Mouse (Mus musculus) midbrain, embryonic 12.5 days (tissue): ENCODE measurements around the gene Polh. TPM values are rescaled to one million over a fixed set of nuclear protein-coding genes. Genes with fewer than 3 reads are reported as not detected.

Source experiments
- ATAC-seq: fragments of 200-750 bp; cut with Nextera tagmentation; 2 replicates; pipeline ENCODE4 v1.8.0; 2017; ENCODE audit warnings: low read depth, moderate TSS enrichment, moderate library complexity; ENCODE audit not compliant: low FRiP score
- H3K27ac ChIP-seq: fragments of 300-500 bp; sonication (generic); replicated peaks from 2 replicates; pipeline ENCODE4 v1.5.1; 2016; ENCODE audit warnings: mild to moderate bottlenecking
- H3K27me3 ChIP-seq: fragments of 300-500 bp; sonication (generic); 2 replicates; pipeline ENCODE4 v1.6.1; 2016; ENCODE audit warnings: mild to moderate bottlenecking
- H3K36me3 ChIP-seq: fragments of 300-500 bp; sonication (generic); 2 replicates; pipeline ENCODE4 v1.6.1; 2016
- H3K4me1 ChIP-seq: fragments of 300-500 bp; sonication (generic); 2 replicates; pipeline ENCODE4 v1.6.1; 2016
- H3K4me2 ChIP-seq: fragments of 300-500 bp; sonication (generic); replicated peaks from 2 replicates; pipeline ENCODE4 v1.6.1; 2016; ENCODE audit warnings: mild to moderate bottlenecking, moderate library complexity
- H3K4me3 ChIP-seq: fragments of 300-500 bp; sonication (generic); 2 replicates; pipeline ENCODE4 v1.5.1; 2016; ENCODE audit warnings: mild to moderate bottlenecking
- H3K9ac ChIP-seq: fragments of 300-500 bp; sonication (generic); replicated peaks from 2 replicates; pipeline ENCODE4 v1.6.1; 2016; ENCODE audit warnings: mild to moderate bottlenecking, moderate library complexity
- H3K9me3 ChIP-seq: fragments of 300-500 bp; sonication (generic); 2 replicates; pipeline ENCODE4 v1.6.1; 2016; ENCODE audit warnings: mild to moderate bottlenecking
- WGBS: fragments of 180-500 bp; shearing (Covaris S2); methylation state at CpG from one replicate; pipeline ENCODE4 v1.1.7; 2016; 5-methylcytosine and 5-hydroxymethylcytosine counted together
- polyA plus RNA-seq: library from polyadenylated mRNA; unstranded; fragments of >200 nt; fragmentation: Nextera tagmentation; extraction: Ambion mirVana; gene quantifications from 2 replicates; pipeline ENCODE4 v1.2.1, GENCODE M21; 2016

Polh gene
- polyA plus RNA-seq, 1 experiment from 2014 or later, result 13.2 TPM

- H3K9ac ChIP-seq, result no peak overlapping the region
- H3K4me2 ChIP-seq, result no peak overlapping the region
- 88% methylated on average over 5 of the region's 5 CpGs for WGBS
- H3K4me3 ChIP-seq, result no peak overlapping the region
- H3K36me3 ChIP-seq, result no peaks in the 10 kb centered on the region
- no peak overlapping the region for H3K27ac ChIP-seq
- H3K9me3 ChIP-seq, result no peaks in the 10 kb centered on the region
- H3K27me3 ChIP-seq, result no peaks in the 10 kb centered on the region
- no peak for ATAC-seq
- H3K4me1 ChIP-seq, result peaks cover 17% of the 10 kb centered on the region
Measured at GRCm38 (mm10) chr17:46156680-46157079, 45.8 kb downstream of the Polh start.

- Histone ChIP-seq H3K4me1 (peaks cover 14% of the 10 kb centered on the region), H3K36me3 (peaks cover 4% of the 10 kb centered on the region), H3K9me3 (no peaks in the 10 kb centered on the region), H3K4me2 (no peak overlapping the region), H3K4me3 (no peak overlapping the region), H3K27me3 (no peaks in the 10 kb centered on the region), H3K9ac (no peak overlapping the region), H3K27ac (no peak overlapping the region)
- 93% methylated on average over 3 of the region's 3 CpGs for WGBS
- no peak for ATAC-seq
Measured at GRCm38 (mm10) chr17:46154336-46154735, 48.1 kb downstream of the Polh start.

GRCm38 (mm10) chr17:46152847-46153782 is 49.3 kb downstream of the Polh start, which contains the start of gene Mad2l1bp:
Mad2l1bp (minus strand) TSS chr17:46153553.
- Histone ChIP-seq H3K27me3 (no peaks in the 10 kb centered on the region), H3K4me2 (peak within 1 kb of the TSS; percentile 74), H3K4me1 (peaks cover 14% of the 10 kb centered on the region), H3K36me3 (peaks cover 16% of the 10 kb centered on the region), H3K27ac (peak within 1 kb of the TSS; percentile 9; the same call in 1 of the 2 replicates), H3K9me3 (no peaks in the 10 kb centered on the region), H3K4me3 (peak within 1 kb of the TSS; percentile 66), H3K9ac (peak within 1 kb of the TSS; percentile 78)
- 9% methylated on average over 33 of the region's 33 CpGs for WGBS
- ATAC-seq, result peak; percentile 95

GRCm38 (mm10) chr17:46143578-46144423 is 58.6 kb downstream of the Polh start, which contains the start of gene Rsph9:
Rsph9 (minus strand) TSS chr17:46144216.
- H3K9ac ChIP-seq, result peak within 1 kb of the TSS; percentile 57
- H3K27me3 ChIP-seq, result no peaks in the 10 kb centered on the region; the same call in 1 of the 2 replicates
- peaks cover 32% of the 10 kb centered on the region for H3K36me3 ChIP-seq
- WGBS, result 6% methylated on average over 37 of the region's 37 CpGs
- peak within 1 kb of the TSS; percentile 51 for H3K4me3 ChIP-seq
- ATAC-seq, result peak; percentile 97
- peaks cover 16% of the 10 kb centered on the region for H3K4me1 ChIP-seq
- no peaks in the 10 kb centered on the region for H3K9me3 ChIP-seq
- peak within 1 kb of the TSS; percentile 61 for H3K4me2 ChIP-seq
- H3K27ac ChIP-seq, result no peak within 1 kb of the TSS

GRCm38 (mm10) chr17:46139872-46140271 is 62.6 kb downstream of the Polh start:
- WGBS, result 88% methylated on average over 3 of the region's 3 CpGs

DNA sequence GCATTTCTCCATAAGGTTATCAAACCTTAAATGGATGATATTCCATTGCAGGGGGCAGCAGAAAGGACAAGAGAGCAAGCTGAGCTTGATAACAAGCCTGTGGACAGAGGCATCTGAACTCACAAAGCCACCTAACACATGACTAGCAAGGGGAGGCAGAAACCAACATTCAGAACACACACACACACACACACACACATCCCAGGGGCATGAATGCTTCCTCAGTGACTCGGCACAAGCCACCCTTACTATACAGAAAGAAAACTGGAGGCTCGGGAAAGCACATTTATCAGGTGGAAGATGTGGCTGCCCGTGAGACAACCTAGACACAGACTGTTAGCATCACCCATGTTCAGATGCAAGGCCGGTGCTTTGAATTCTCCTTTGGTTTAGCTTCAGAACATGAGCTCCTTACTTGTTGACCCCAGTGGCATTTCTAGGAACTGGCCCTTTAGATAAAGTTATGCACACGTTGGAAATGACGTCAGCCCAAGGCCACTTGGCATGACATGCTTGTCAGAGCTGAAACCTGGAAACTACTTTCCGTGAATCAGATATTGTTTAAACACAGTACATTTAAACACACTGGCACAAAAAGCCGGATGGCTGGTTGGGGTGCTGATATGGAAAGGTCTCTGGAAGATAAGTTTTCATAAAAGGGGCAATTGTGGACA is 63.7 kb downstream of the Polh start:
- Histone ChIP-seq H3K27ac (no peak overlapping the region), H3K27me3 (no peaks in the 10 kb centered on the region; the same call in 1 of the 2 replicates), H3K4me1 (peaks cover 10% of the 10 kb centered on the region), H3K9me3 (no peaks in the 10 kb centered on the region), H3K9ac (no peak overlapping the region), H3K4me3 (no peak overlapping the region), H3K36me3 (peaks cover 4% of the 10 kb centered on the region), H3K4me2 (no peak overlapping the region)
- no peak for ATAC-seq
- WGBS, result 85% methylated on average over 8 of the region's 8 CpGs

More at GRCm38 (mm10) chr17:46139872-46140271, 62.6 kb downstream of the Polh start:
- Histone ChIP-seq H3K4me1 (peaks cover 16% of the 10 kb centered on the region), H3K27me3 (no peaks in the 10 kb centered on the region; the same call in 1 of the 2 replicates), H3K4me2 (no peak overlapping the region), H3K36me3 (peaks cover 4% of the 10 kb centered on the region), H3K27ac (no peak overlapping the region), H3K9me3 (no peaks in the 10 kb centered on the region), H3K9ac (no peak overlapping the region), H3K4me3 (no peak overlapping the region)
- no peak for ATAC-seq

DNA sequence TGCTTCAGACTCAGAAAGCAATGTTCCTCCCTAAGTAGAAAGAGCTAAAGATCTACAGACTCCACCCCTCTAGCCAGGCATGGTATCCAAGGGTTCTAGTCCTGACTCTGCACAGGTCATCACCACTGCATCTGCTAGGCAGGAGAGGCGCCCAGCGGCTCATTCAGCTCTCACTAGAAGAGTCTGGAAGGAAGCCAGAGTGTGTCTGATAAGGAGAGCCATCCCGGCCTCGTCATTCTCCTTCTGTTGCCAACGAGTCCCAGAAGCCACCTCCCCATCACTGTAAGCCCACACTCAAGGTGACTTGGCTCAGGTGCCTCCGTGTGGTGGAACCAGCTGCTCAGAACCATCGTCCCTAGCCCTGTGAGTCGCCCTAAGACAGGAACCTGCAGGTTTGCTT is 69.6 kb downstream of the Polh start:
- Histone ChIP-seq H3K4me2 (no peak overlapping the region), H3K36me3 (peaks cover 33% of the 10 kb centered on the region), H3K9me3 (no peaks in the 10 kb centered on the region), H3K27me3 (no peaks in the 10 kb centered on the region), H3K9ac (no peak overlapping the region), H3K4me1 (peaks cover 4% of the 10 kb centered on the region), H3K4me3 (no peak overlapping the region), H3K27ac (no peak overlapping the region)
- WGBS, result 84% methylated on average over 8 of the region's 8 CpGs
- ATAC-seq, result no peak

DNA sequence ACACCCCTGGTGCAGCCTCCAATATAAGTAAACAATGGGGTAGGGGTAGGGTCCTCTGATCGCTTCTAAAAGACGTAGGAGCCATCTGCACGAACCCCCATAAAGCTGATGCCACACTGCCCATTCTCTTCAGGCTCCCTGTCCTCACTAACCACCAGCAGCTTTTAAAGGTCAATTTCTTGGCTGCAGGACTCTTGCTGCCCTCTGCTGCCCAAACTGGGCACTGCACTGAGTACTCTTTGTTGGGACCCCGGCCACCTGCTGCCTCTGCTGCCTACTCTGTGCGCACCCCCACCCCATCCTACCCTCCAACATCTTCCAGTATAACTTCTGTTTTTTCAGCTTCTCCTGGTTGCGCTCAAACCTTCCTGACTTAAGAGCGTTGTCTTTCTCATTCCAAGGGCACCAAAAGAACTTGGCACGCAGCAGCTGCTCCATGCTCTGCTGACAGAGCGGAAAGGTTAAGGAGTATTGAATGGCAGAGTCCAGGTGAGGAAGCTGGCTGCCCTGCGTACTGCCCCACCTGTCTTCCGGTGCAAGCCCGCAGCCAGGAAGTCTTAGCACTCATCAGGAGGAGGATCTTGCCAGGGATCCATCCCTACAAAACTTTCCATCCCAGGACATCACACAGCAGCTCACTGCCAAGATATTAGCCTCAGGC is 70.3 kb downstream of the Polh start:
- peaks cover 39% of the 10 kb centered on the region for H3K36me3 ChIP-seq
- no peaks in the 10 kb centered on the region for H3K27me3 ChIP-seq
- H3K4me3 ChIP-seq, result no peak overlapping the region
- ATAC-seq, result peak; percentile 65; the same call in 1 of the 2 replicates
- H3K4me2 ChIP-seq, result no peak overlapping the region
- H3K4me1 ChIP-seq, result peaks cover 4% of the 10 kb centered on the region
- no peak overlapping the region for H3K27ac ChIP-seq
- H3K9ac ChIP-seq, result 0 out of 2 replicates have a peak overlapping the region, but pooled peaks have one; percentile 4
- H3K9me3 ChIP-seq, result no peaks in the 10 kb centered on the region
- 15% methylated on average over 12 of the region's 12 CpGs for WGBS

DNA sequence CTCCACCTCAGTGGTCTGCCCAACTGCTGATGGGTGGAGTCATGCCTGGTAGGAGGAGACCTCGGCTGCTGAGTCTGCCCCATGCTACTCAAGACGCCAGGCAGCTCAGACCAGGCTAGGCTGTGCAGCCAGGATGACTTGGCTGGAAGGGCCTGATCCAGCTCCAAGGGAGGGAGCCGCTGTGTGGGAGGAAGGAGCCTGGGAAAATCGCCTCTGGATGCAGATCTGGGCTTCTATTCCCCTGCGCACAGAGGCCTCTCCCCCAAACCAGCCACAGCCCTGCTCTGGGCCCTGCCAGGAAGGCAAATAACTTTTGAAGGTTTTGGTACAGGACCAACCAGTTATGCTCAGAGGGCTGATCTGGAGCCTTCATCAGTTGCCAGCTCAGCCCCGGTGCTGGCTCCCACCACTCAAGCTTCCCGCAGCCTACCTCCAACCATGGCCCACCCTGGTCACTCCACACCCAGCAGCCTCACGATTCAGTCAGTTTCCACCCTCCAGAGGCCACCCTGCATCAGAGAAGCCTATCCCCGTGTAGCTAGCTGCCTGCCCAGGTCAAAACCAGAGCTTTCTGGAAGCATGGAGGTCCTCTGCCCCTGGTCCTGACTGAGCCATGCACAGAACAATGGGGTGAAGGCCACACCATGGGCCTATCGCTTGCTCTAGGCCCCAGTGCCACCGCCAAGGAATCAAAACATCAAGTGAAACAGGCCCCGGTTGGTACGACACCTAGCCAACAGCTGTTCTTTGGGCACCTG is 72.5 kb downstream of the Polh start:
- Histone ChIP-seq H3K4me3 (no peak overlapping the region), H3K4me2 (no peak overlapping the region), H3K9me3 (no peaks in the 10 kb centered on the region), H3K36me3 (peaks cover 58% of the 10 kb centered on the region), H3K27ac (no peak overlapping the region), H3K27me3 (no peaks in the 10 kb centered on the region), H3K9ac (no peak overlapping the region), H3K4me1 (peaks cover 4% of the 10 kb centered on the region)
- 77% methylated on average over 13 of the region's 13 CpGs for WGBS
- ATAC-seq, result no peak

- H3K4me1 ChIP-seq, result peaks cover 4% of the 10 kb centered on the region
- H3K4me3 ChIP-seq, result no peak overlapping the region
- H3K9ac ChIP-seq, result no peak overlapping the region
- H3K27ac ChIP-seq, result no peak overlapping the region
- H3K4me2 ChIP-seq, result no peak overlapping the region
- H3K27me3 ChIP-seq, result no peaks in the 10 kb centered on the region
- no peak for ATAC-seq
- no peaks in the 10 kb centered on the region for H3K9me3 ChIP-seq
- 87% methylated on average over 6 of the region's 6 CpGs for WGBS
- peaks cover 77% of the 10 kb centered on the region for H3K36me3 ChIP-seq
Measured at GRCm38 (mm10) chr17:46127814-46128493, 74.5 kb downstream of the Polh start.
